Mouse (Mus musculus): ENCODE results near the gene Esd.

DNA sequence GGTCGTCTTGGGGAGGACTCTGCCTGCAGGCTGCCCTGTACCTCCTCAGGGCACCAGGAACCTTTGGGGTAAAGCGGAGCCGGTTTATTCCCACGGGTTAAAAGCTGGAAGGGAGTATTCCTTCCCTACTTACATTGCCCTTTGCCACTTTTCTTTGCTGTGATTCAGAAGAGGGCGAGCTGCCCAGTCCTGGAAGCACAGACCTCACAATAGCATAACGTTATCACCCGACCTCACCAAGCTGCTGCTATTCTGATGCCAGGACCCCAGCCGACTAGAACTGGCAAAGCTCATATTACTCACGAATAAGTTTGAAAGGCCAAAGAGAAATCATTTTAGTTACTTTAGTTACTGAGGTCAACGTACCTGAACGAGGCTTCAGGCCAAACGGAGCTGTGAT lies 62.8 kb downstream of the Esd start:
- no peak for TF ChIP-seq CTCF (IDR thresholded peaks at IDR 0.05; ENCODE audit: control insufficient read depth, insufficient read depth, insufficient read length)
- TF ChIP-seq MAX (IDR thresholded peaks at IDR 0.05): no peak
- TF ChIP-seq CEBPB (IDR thresholded peaks at IDR 0.05; ENCODE audit: low read depth): no peak
- no peak for TF ChIP-seq MYOG (IDR thresholded peaks at IDR 0.05; ENCODE audit: control insufficient read depth, extremely low read depth, insufficient read length)
- no peak for TF ChIP-seq USF1 (IDR thresholded peaks at IDR 0.05; ENCODE audit: low read depth)
